Mouse (Mus musculus) intestine, embryonic 14.5 days (tissue): ENCODE measurements around the gene Chmp1a. TPM values are rescaled to one million over a fixed set of nuclear protein-coding genes. Genes with fewer than 3 reads are reported as not detected.

Experiments used
- ATAC-seq: fragments of 200-750 bp; cut with Nextera tagmentation; replicated peaks from 2 replicates; pipeline ENCODE4 v1.8.0; 2017; ENCODE audit warnings: low read depth, moderate number of reproducible peaks, moderate TSS enrichment, moderate library complexity; ENCODE audit not compliant: low FRiP score, low TSS enrichment
- DNase-seq: peaks from one replicate; pipeline ENCODE4 v3.0.0-alpha.2; 2018; ENCODE audit warnings: low spot score
- H3K27ac ChIP-seq: fragments of 300-500 bp; sonication (generic); 2 replicates; pipeline ENCODE4 v1.5.1; 2014; ENCODE audit warnings: low read depth, mild to moderate bottlenecking, control low read depth
- H3K27me3 ChIP-seq: fragments of 300-500 bp; sonication (generic); replicated peaks from 2 replicates; pipeline ENCODE4 v1.6.1; 2014; ENCODE audit warnings: low read length, control low read depth; ENCODE audit not compliant: control insufficient read depth, insufficient read depth
- H3K36me3 ChIP-seq: fragments of 300-500 bp; sonication (generic); 2 replicates; pipeline ENCODE4 v1.6.1; 2014; ENCODE audit warnings: low read length, control low read depth; ENCODE audit not compliant: control insufficient read depth, insufficient read depth
- H3K4me1 ChIP-seq: fragments of 300-500 bp; sonication (generic); replicated peaks from 2 replicates; pipeline ENCODE4 v1.6.1; 2014; ENCODE audit warnings: low read length, control low read depth, mixed read lengths; ENCODE audit not compliant: control insufficient read depth, insufficient read depth
- H3K4me2 ChIP-seq: fragments of 300-500 bp; sonication (generic); 2 replicates; pipeline ENCODE4 v1.6.1; 2014; ENCODE audit warnings: low read length
- H3K4me3 ChIP-seq: fragments of 300-500 bp; sonication (generic); 2 replicates; pipeline ENCODE4 v1.5.1; 2014; ENCODE audit warnings: low read depth, low read length, control low read depth, mixed read lengths
- H3K9ac ChIP-seq: fragments of 300-500 bp; sonication (generic); 2 replicates; pipeline ENCODE4 v1.6.1; 2014; ENCODE audit warnings: mild to moderate bottlenecking, low read length
- H3K9me3 ChIP-seq: fragments of 300-500 bp; sonication (generic); 2 replicates; pipeline ENCODE4 v1.6.1; 2016; ENCODE audit warnings: low read length, control low read depth; ENCODE audit not compliant: control insufficient read depth
- WGBS: fragments of 180-500 bp; shearing (Covaris S2); extraction: QIAGEN DNeasy Blood & Tissue Kit; methylation state at CpG from one replicate; pipeline ENCODE4 v1.1.7; 2014; 5-methylcytosine and 5-hydroxymethylcytosine counted together
- polyA plus RNA-seq: library from polyadenylated mRNA; unstranded; fragments of >200 nt; fragmentation: Nextera tagmentation; extraction: Ambion mirVana; gene quantifications from 2 replicates; pipeline ENCODE4 v1.2.1, GENCODE M21; 2014

Gene Chmp1a
- polyA plus RNA-seq, 1 experiment from 2014 or later = 110 TPM

DNA sequence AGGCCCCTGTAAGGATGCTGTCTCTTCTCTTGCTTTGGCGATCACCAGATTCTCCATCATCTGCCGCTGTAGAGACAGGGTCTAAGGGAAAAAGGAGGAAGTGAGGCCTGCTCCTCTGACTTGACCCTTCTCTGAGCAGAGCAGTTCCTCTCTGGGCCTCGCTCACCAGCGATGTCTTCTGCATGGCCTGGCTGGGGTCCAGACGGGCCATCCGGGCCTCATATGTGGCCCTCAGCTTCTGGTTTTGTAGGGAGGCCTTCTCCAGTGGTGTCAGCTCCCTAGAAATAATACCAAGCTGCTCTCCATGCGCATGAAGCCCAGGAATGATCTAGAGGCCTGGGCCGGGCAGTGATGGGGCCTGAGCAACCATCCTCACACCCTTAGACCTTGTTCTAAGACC is 36.0 kb upstream of the Chmp1a start:
- Histone ChIP-seq H3K36me3 (peaks cover 79% of the 10 kb centered on the region), H3K27ac (no peak overlapping the region), H3K27me3 (no peaks in the 10 kb centered on the region), H3K9ac (no peak overlapping the region), H3K4me2 (no peak overlapping the region), H3K4me3 (no peak overlapping the region), H3K4me1 (peaks cover 11% of the 10 kb centered on the region), H3K9me3 (no peaks in the 10 kb centered on the region)
- DNase-seq (no peak), ATAC-seq (no peak)
- 93% methylated on average over 8 of the region's 8 CpGs for WGBS

DNA sequence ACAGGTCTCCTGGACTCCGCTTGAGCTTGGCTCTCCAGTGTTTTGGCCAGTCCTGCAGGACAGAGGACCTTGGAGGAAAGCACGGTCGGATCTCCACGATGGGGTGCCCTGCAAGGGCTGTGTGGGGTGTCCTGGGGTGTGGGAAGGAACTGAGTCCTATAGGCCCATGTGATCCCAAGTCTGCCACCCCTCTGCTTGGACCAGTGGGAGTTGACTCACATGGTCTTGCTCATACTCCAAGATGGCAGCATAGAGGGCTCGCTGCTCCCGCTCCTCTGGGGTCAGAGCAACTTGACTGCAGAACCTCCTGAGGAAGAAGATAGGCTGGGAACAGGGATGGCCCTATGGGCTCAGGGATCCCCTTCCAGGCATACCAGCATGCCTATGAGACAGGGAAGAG is 35.2 kb upstream of the Chmp1a start:
- DNase-seq (no peak), ATAC-seq (no peak)
- no peaks in the 10 kb centered on the region for H3K9me3 ChIP-seq
- H3K4me2 ChIP-seq = no peak overlapping the region
- H3K4me1 ChIP-seq = peaks cover 4% of the 10 kb centered on the region; the same call in 1 of the 2 replicates
- WGBS = 96% methylated on average over 6 of the region's 6 CpGs
- H3K27ac ChIP-seq = no peak overlapping the region
- no peak overlapping the region for H3K4me3 ChIP-seq
- H3K36me3 ChIP-seq = peaks cover 87% of the 10 kb centered on the region
- no peaks in the 10 kb centered on the region for H3K27me3 ChIP-seq
- H3K9ac ChIP-seq = no peak overlapping the region

DNA sequence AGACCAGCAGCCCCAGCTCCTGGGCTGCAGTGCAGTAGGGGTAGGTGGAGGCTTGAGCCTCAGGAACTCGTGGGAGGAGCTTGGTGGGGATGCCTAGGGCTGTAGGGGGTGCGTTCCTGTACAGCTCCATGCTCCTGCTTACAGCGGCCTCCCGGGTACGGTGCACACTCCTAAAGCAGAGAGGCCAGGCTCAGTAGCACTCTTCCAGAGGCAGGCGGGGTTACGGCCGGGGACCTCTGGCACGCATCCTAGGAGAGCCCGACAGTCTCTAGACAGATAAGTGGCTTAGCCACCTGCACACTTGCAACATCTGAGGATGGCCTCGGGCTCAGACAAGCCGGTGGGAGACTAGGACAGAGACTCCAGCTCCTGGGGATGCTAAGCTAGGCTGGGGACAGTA is 33.0 kb upstream of the Chmp1a start:
- DNase-seq = no peak
- H3K9me3 ChIP-seq = no peaks in the 10 kb centered on the region
- no peaks in the 10 kb centered on the region for H3K4me1 ChIP-seq
- H3K36me3 ChIP-seq = peaks cover 80% of the 10 kb centered on the region
- H3K27me3 ChIP-seq = no peaks in the 10 kb centered on the region
- no peak for ATAC-seq
- no peak overlapping the region for H3K9ac ChIP-seq
- no peak overlapping the region for H3K4me3 ChIP-seq
- no peak overlapping the region for H3K27ac ChIP-seq
- H3K4me2 ChIP-seq = no peak overlapping the region
- 85% methylated on average over 12 of the region's 12 CpGs for WGBS

DNA sequence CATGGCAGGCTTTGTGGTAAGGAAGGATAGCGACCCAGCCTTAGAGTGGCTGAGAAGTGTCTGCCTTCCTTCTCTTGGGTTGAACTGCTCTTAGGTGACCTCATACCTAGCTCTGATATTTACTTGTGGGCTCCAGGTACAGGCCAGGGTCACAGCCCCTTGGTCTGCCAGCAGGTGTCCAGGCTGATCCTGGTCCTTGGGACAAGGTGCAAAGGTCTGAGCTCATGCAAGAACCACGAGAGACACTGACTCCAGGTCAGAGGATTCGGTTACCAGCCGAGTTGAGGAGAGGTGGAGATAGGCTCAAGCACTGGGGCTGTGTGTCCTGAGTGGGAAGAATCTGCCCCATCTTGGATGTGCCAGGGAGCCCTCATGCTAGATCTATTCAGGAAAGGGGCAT is 31.8 kb upstream of the Chmp1a start:
- WGBS = 87% methylated on average over 4 of the region's 4 CpGs
- peaks cover 69% of the 10 kb centered on the region for H3K36me3 ChIP-seq

DNA sequence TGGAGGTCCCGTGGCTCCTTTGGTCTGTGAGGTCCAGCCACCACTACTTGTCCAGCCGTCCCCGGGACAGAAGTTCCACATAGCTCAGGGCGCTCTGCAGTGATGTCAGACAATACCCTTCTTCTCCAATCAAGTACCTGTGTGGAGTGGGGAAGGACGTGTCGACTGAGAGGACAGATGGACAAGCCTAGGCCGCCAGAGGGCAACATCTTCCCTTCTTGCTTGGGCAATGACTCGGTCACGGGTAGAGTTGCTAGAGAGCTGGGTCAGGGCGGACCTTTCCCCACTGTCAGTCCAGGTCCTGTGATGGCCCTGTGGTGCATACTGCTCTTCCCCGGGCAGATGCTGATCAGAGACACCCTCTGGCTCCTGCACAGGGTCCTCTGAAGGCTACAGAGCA is 30.5 kb upstream of the Chmp1a start:
- Histone ChIP-seq H3K9me3 (no peaks in the 10 kb centered on the region), H3K4me2 (no peak overlapping the region), H3K36me3 (peaks cover 56% of the 10 kb centered on the region), H3K27me3 (no peaks in the 10 kb centered on the region), H3K9ac (no peak overlapping the region), H3K27ac (no peak overlapping the region), H3K4me3 (no peak overlapping the region), H3K4me1 (no peaks in the 10 kb centered on the region)
- ATAC-seq (no peak), DNase-seq (no peak)
- WGBS = 68% methylated on average over 11 of the region's 11 CpGs

More for the DNA sequence above, 31.8 kb upstream of the Chmp1a start:
- H3K9ac ChIP-seq = no peak overlapping the region
- no peak overlapping the region for H3K27ac ChIP-seq
- no peaks in the 10 kb centered on the region for H3K9me3 ChIP-seq
- H3K4me2 ChIP-seq = no peak overlapping the region
- ATAC-seq = no peak
- no peaks in the 10 kb centered on the region for H3K4me1 ChIP-seq
- H3K4me3 ChIP-seq = no peak overlapping the region
- no peaks in the 10 kb centered on the region for H3K27me3 ChIP-seq
- DNase-seq = no peak

DNA sequence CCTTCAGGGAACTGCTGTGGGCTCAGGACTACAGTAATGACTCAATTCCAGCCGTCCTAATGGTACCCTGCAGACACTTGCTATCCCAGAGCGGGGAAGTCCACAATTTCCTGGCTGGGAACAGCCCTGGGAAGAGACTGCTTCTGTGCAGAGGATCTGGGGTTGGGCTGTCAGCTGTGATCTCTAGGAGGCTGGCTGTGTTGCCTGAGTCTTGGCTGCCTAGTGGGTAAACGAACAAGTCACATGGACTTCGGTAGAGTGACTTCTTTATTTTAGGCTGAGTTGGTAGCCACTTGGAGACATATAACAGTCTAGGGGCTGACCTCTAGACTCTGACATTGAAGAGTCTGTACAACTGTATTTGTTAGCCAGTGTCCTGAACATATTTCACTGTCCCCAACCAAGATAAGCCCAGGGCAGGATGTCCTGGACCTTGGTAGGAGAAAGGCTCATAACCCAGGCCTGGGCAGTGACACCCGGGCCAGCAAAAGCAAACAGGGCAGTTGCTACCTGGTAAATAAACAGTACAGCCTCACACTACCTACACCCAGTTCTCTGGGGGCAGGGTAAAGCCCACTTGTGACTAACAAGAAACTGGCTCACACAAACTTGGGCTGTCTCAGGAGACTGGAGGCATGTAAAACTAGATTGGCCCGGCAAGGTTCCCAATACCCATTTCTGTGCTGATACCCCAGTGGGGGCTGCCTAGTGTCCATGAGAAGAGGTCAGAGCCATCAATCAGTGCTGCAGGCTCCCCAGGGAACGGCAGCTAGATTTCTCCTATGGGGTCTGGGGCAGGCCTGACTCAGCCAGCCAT is 29.8 kb upstream of the Chmp1a start:
- Histone ChIP-seq H3K9ac (no peak overlapping the region), H3K27ac (no peak overlapping the region), H3K27me3 (no peaks in the 10 kb centered on the region), H3K36me3 (peaks cover 48% of the 10 kb centered on the region), H3K4me1 (no peaks in the 10 kb centered on the region), H3K4me2 (no peak overlapping the region), H3K4me3 (no peak overlapping the region), H3K9me3 (no peaks in the 10 kb centered on the region)
- DNase-seq = no peak
- no peak for ATAC-seq
- 82% methylated on average over 7 of the region's 7 CpGs for WGBS

DNA sequence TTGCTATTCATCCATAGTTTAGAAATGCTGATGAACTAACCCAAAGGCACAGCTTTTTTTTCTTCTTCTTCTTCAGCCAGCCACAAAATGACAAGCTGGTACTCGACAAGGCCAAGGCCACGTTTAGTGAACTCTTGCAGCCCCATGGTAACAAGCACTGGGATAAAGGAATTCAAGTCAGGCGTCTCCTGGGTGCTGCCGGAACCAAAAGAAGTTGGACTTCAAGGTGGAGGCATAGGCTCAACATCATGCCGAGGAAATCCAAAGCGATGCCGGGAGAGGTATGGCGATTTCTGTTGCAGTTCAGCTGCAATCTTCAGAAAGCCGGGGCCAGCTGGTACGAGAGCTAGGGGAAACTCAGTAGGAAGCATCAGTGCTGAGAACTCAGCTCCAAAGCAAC is 26.8 kb upstream of the Chmp1a start:
- ATAC-seq = no peak
- peaks cover 12% of the 10 kb centered on the region for H3K27me3 ChIP-seq
- H3K9me3 ChIP-seq = no peaks in the 10 kb centered on the region
- no peak for DNase-seq
- no peak overlapping the region for H3K9ac ChIP-seq
- H3K4me2 ChIP-seq = no peak overlapping the region
- H3K36me3 ChIP-seq = peaks cover 20% of the 10 kb centered on the region; the same call in 1 of the 2 replicates
- 89% methylated on average over 10 of the region's 10 CpGs for WGBS
- H3K4me1 ChIP-seq = peaks cover 11% of the 10 kb centered on the region
- no peak overlapping the region for H3K4me3 ChIP-seq
- no peak overlapping the region for H3K27ac ChIP-seq

DNA sequence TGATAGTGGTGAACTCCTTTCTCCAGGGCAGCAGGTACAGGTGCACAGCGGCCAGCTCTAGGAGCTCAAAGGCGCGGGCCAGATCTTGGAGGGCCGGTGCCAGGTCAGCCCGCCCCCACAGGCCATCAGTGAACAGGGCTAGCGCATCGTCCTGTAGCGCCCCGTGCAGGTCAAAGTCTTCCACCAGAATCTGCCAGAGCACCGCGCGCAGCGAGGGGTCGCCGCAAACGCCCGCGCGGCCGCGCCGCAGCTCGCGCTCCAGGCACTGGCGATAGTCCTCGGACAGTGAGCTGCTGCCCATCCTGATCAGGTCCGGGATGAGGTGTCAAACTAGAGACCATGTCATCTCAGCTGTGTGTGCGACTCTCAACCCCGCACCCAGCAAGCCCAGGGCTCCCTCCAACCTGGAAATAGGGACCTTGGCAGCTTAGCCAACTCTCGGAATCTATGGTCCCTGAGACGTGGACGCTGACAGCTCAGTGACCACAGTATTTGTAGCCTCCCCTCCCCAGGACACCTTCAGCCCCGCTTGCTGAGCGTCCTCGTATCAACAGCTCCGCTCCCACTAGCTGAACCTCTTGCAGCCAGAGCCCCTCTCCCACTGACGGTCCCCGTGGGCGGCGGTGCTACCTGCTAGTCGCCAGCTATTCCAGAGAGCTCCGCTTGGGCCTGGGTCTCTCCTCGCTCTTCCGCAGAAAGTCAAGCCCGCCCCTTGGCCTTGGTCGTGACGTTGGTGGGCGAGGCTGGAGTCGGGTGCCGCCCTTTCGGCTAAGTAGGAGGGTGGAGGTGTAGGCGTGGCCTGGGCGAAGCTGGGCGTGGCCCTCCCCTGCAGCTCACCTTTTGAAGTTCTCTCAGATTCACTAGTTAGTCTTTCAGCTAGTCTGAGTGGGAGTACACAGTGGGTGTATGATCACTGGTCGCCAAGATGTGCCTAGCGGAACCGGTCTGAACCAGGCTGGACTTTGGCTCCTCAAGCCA is 23.2 kb upstream of the Chmp1a start, which contains the start of gene Spata2l:
Gene Spata2l (minus strand): TSS at position 714 of the 978 bp plus-strand sequence.
- Histone ChIP-seq H3K9ac (peak within 1 kb of the TSS; percentile 36), H3K27ac (no peak within 1 kb of the TSS), H3K36me3 (no peaks in the 10 kb centered on the region), H3K27me3 (peaks cover 16% of the 10 kb centered on the region), H3K4me3 (peak within 1 kb of the TSS; percentile 46), H3K4me2 (peak within 1 kb of the TSS; percentile 93), H3K9me3 (no peaks in the 10 kb centered on the region), H3K4me1 (peaks cover 11% of the 10 kb centered on the region)
- 2% methylated on average over 57 of the region's 57 CpGs for WGBS
- ATAC-seq = peak; percentile 86
- DNase-seq = peak; percentile 90
